Mouse (Mus musculus): ENCODE measurements around the gene Trim2. TPM values are rescaled to one million over a fixed set of nuclear protein-coding genes. Genes with fewer than 3 reads are reported as not detected.

Trim2 gene
- polyA plus RNA-seq, 1 experiment from 2014 or later: 138 TPM

Other genes with a start within 250 kb of the Trim2 start
- 5.3 and 5.9 TPM in 2 replicates for gene Mnd1, start 151.1 kb downstream of the Trim2 start, polyA plus RNA-seq (2015; fragmentation: Nextera tagmentation; extraction: Ambion mirVana)
- gene Gm6525, start 132.8 kb downstream of the Trim2 start, polyA plus RNA-seq (2015; fragmentation: Nextera tagmentation; extraction: Ambion mirVana): 3.7 and 4.1 TPM in 2 replicates
- 1.3 and 1.8 TPM in 2 replicates for gene Fhdc1, start 173.6 kb upstream of the Trim2 start, polyA plus RNA-seq (2015; fragmentation: Nextera tagmentation; extraction: Ambion mirVana)

All from forebrain, embryonic 13.5 days (tissue).